Mouse (Mus musculus): ENCODE measurements around the gene Olfr54. TPM values are rescaled to one million over a fixed set of nuclear protein-coding genes. Genes with fewer than 3 reads are reported as not detected.
"Not testable (repeated sequence)": the region's sequence is repeated elsewhere in the genome, so short reads cannot be mapped to it uniquely, and the experiment has no call there.

Olfr54 gene
- polyA plus RNA-seq, 1 experiment from 2014 or later, result not detected

GRCm38 (mm10) chr11:51029381-51029780 is 15.3 kb downstream of the Olfr54 start:
- H3K27ac ChIP-seq (replicated peaks; ENCODE audit: low read depth, low read length); ATAC-seq (ENCODE audit: insufficient number of reproducible peaks, low FRiP score, low TSS enrichment, low read depth); H3K4me3 ChIP-seq (ENCODE audit: low read depth, low read length); H3K4me1 ChIP-seq (ENCODE audit: control insufficient read depth, insufficient read depth, low read length); DNase-seq (ENCODE audit: low spot score); H3K9ac ChIP-seq (ENCODE audit: low read length); H3K9me3 ChIP-seq (ENCODE audit: control insufficient read depth, low read length); H3K4me2 ChIP-seq (ENCODE audit: low read depth, severe bottlenecking); H3K36me3 ChIP-seq (ENCODE audit: control insufficient read depth, insufficient read depth, low read length); H3K27me3 ChIP-seq (ENCODE audit: control insufficient read depth, insufficient read depth, low read length): not testable (repeated sequence)
- 54% methylated on average over 8 of the region's 8 CpGs for WGBS

- no peak overlapping the region for H3K9ac ChIP-seq (ENCODE audit: low read length)
- WGBS, result 42% methylated on average over 2 of the region's 2 CpGs
- no peak overlapping the region for H3K27ac ChIP-seq (replicated peaks; ENCODE audit: low read depth, low read length)
- ATAC-seq (ENCODE audit: insufficient number of reproducible peaks, low FRiP score, low TSS enrichment, low read depth) (no peak), DNase-seq (ENCODE audit: low spot score) (no peak)
- H3K4me2 ChIP-seq (ENCODE audit: low read depth, severe bottlenecking), result no peak overlapping the region
- no peaks in the 10 kb centered on the region for H3K9me3 ChIP-seq (ENCODE audit: control insufficient read depth, low read length)
- no peaks in the 10 kb centered on the region for H3K27me3 ChIP-seq (ENCODE audit: control insufficient read depth, insufficient read depth, low read length)
- no peak overlapping the region for H3K4me3 ChIP-seq (ENCODE audit: low read depth, low read length)
- H3K4me1 ChIP-seq (ENCODE audit: control insufficient read depth, insufficient read depth, low read length), result no peaks in the 10 kb centered on the region
- H3K36me3 ChIP-seq (ENCODE audit: control insufficient read depth, insufficient read depth, low read length), result no peaks in the 10 kb centered on the region
Observed at GRCm38 (mm10) chr11:51030225-51030624, 16.2 kb downstream of the Olfr54 start.

GRCm38 (mm10) chr11:51032851-51033250 is 18.8 kb downstream of the Olfr54 start:
- 20% methylated on average over 1 of the region's 1 CpGs for WGBS
- DNase-seq (ENCODE audit: low spot score), result peak; percentile 52
- no peaks in the 10 kb centered on the region for H3K4me1 ChIP-seq (ENCODE audit: control insufficient read depth, insufficient read depth, low read length)
- no peak for ATAC-seq (ENCODE audit: insufficient number of reproducible peaks, low FRiP score, low TSS enrichment, low read depth)
- H3K36me3 ChIP-seq (ENCODE audit: control insufficient read depth, insufficient read depth, low read length), result no peaks in the 10 kb centered on the region
- H3K9me3 ChIP-seq (ENCODE audit: control insufficient read depth, low read length), result no peaks in the 10 kb centered on the region
- no peak overlapping the region for H3K9ac ChIP-seq (ENCODE audit: low read length)
- H3K4me3 ChIP-seq (ENCODE audit: low read depth, low read length), result no peak overlapping the region
- H3K27ac ChIP-seq (replicated peaks; ENCODE audit: low read depth, low read length), result no peak overlapping the region
- H3K27me3 ChIP-seq (ENCODE audit: control insufficient read depth, insufficient read depth, low read length), result no peaks in the 10 kb centered on the region
- H3K4me2 ChIP-seq (ENCODE audit: low read depth, severe bottlenecking), result no peak overlapping the region

GRCm38 (mm10) chr11:51034141-51034540 is 20.1 kb downstream of the Olfr54 start:
- not testable (repeated sequence) for H3K9ac ChIP-seq (ENCODE audit: low read length); ATAC-seq (ENCODE audit: insufficient number of reproducible peaks, low FRiP score, low TSS enrichment, low read depth); H3K27me3 ChIP-seq (ENCODE audit: control insufficient read depth, insufficient read depth, low read length); H3K36me3 ChIP-seq (ENCODE audit: control insufficient read depth, insufficient read depth, low read length); H3K9me3 ChIP-seq (ENCODE audit: control insufficient read depth, low read length); H3K27ac ChIP-seq (replicated peaks; ENCODE audit: low read depth, low read length); DNase-seq (ENCODE audit: low spot score); H3K4me3 ChIP-seq (ENCODE audit: low read depth, low read length); H3K4me1 ChIP-seq (ENCODE audit: control insufficient read depth, insufficient read depth, low read length); H3K4me2 ChIP-seq (ENCODE audit: low read depth, severe bottlenecking)

- WGBS, result 93% methylated on average over 2 of the region's 2 CpGs
- H3K4me3 ChIP-seq (ENCODE audit: low read depth, low read length), result no peak overlapping the region
- no peaks in the 10 kb centered on the region for H3K9me3 ChIP-seq (ENCODE audit: control insufficient read depth, low read length)
- no peaks in the 10 kb centered on the region for H3K27me3 ChIP-seq (ENCODE audit: control insufficient read depth, insufficient read depth, low read length)
- DNase-seq (ENCODE audit: low spot score) (no peak), ATAC-seq (ENCODE audit: insufficient number of reproducible peaks, low FRiP score, low TSS enrichment, low read depth) (no peak)
- H3K4me1 ChIP-seq (ENCODE audit: control insufficient read depth, insufficient read depth, low read length), result no peaks in the 10 kb centered on the region
- no peaks in the 10 kb centered on the region for H3K36me3 ChIP-seq (ENCODE audit: control insufficient read depth, insufficient read depth, low read length)
- H3K9ac ChIP-seq (ENCODE audit: low read length), result no peak overlapping the region
- no peak overlapping the region for H3K27ac ChIP-seq (replicated peaks; ENCODE audit: low read depth, low read length)
- H3K4me2 ChIP-seq (ENCODE audit: low read depth, severe bottlenecking), result no peak overlapping the region
Observed at GRCm38 (mm10) chr11:51035951-51036350, 21.9 kb downstream of the Olfr54 start.

GRCm38 (mm10) chr11:51044776-51045175 is 30.7 kb downstream of the Olfr54 start:
- ATAC-seq (ENCODE audit: insufficient number of reproducible peaks, low FRiP score, low TSS enrichment, low read depth); H3K27me3 ChIP-seq (ENCODE audit: control insufficient read depth, insufficient read depth, low read length); H3K4me1 ChIP-seq (ENCODE audit: control insufficient read depth, insufficient read depth, low read length); H3K9ac ChIP-seq (ENCODE audit: low read length); H3K27ac ChIP-seq (replicated peaks; ENCODE audit: low read depth, low read length); H3K4me3 ChIP-seq (ENCODE audit: low read depth, low read length); H3K9me3 ChIP-seq (ENCODE audit: control insufficient read depth, low read length); H3K36me3 ChIP-seq (ENCODE audit: control insufficient read depth, insufficient read depth, low read length); DNase-seq (ENCODE audit: low spot score); H3K4me2 ChIP-seq (ENCODE audit: low read depth, severe bottlenecking): not testable (repeated sequence)
- WGBS, result 77% methylated on average over 3 of the region's 3 CpGs

- not testable (repeated sequence) for H3K4me2 ChIP-seq (ENCODE audit: low read depth, severe bottlenecking); H3K27ac ChIP-seq (replicated peaks; ENCODE audit: low read depth, low read length); H3K36me3 ChIP-seq (ENCODE audit: control insufficient read depth, insufficient read depth, low read length); H3K4me1 ChIP-seq (ENCODE audit: control insufficient read depth, insufficient read depth, low read length); H3K9me3 ChIP-seq (ENCODE audit: control insufficient read depth, low read length); H3K27me3 ChIP-seq (ENCODE audit: control insufficient read depth, insufficient read depth, low read length); ATAC-seq (ENCODE audit: insufficient number of reproducible peaks, low FRiP score, low TSS enrichment, low read depth); DNase-seq (ENCODE audit: low spot score); H3K9ac ChIP-seq (ENCODE audit: low read length); H3K4me3 ChIP-seq (ENCODE audit: low read depth, low read length)
- 94% methylated on average over 3 of the region's 3 CpGs for WGBS
Observed at GRCm38 (mm10) chr11:51047809-51048208, 33.8 kb downstream of the Olfr54 start, which contains the start of gene Olfr1375. Gene Olfr1375 (plus strand): TSS chr11:51048109.

- no peak overlapping the region for H3K4me2 ChIP-seq (ENCODE audit: low read depth, severe bottlenecking)
- H3K4me1 ChIP-seq (ENCODE audit: control insufficient read depth, insufficient read depth, low read length), result no peaks in the 10 kb centered on the region
- no peak overlapping the region for H3K9ac ChIP-seq (ENCODE audit: low read length)
- whole genome bisulfite sequencing, result 65% methylated on average over 2 of the region's 2 CpGs
- no peaks in the 10 kb centered on the region for H3K36me3 ChIP-seq (ENCODE audit: control insufficient read depth, insufficient read depth, low read length)
- no peak overlapping the region for H3K4me3 ChIP-seq (ENCODE audit: low read depth, low read length)
- ATAC-seq (ENCODE audit: insufficient number of reproducible peaks, low FRiP score, low TSS enrichment, low read depth), result no peak
- DNase-seq (ENCODE audit: low spot score), result no peak
- H3K27me3 ChIP-seq (ENCODE audit: control insufficient read depth, insufficient read depth, low read length), result no peaks in the 10 kb centered on the region
- H3K27ac ChIP-seq (replicated peaks; ENCODE audit: low read depth, low read length), result no peak overlapping the region
- H3K9me3 ChIP-seq (ENCODE audit: control insufficient read depth, low read length), result no peaks in the 10 kb centered on the region
Observed at GRCm38 (mm10) chr11:51051678-51052077, 37.6 kb downstream of the Olfr54 start.

GRCm38 (mm10) chr11:51053230-51053629 is 39.2 kb downstream of the Olfr54 start:
- Histone ChIP-seq H3K4me3 (ENCODE audit: low read depth, low read length) (no peak overlapping the region), H3K9me3 (ENCODE audit: control insufficient read depth, low read length) (no peaks in the 10 kb centered on the region), H3K27ac (replicated peaks; ENCODE audit: low read depth, low read length) (no peak overlapping the region), H3K9ac (ENCODE audit: low read length) (no peak overlapping the region), H3K36me3 (ENCODE audit: control insufficient read depth, insufficient read depth, low read length) (no peaks in the 10 kb centered on the region), H3K4me2 (ENCODE audit: low read depth, severe bottlenecking) (no peak overlapping the region), H3K4me1 (ENCODE audit: control insufficient read depth, insufficient read depth, low read length) (no peaks in the 10 kb centered on the region), H3K27me3 (ENCODE audit: control insufficient read depth, insufficient read depth, low read length) (no peaks in the 10 kb centered on the region)
- DNase-seq (ENCODE audit: low spot score) (no peak), ATAC-seq (ENCODE audit: insufficient number of reproducible peaks, low FRiP score, low TSS enrichment, low read depth) (no peak)
- WGBS, result 54% methylated on average over 3 of the region's 3 CpGs

Measured in limb, embryonic 11.5 days (tissue).